Mouse (Mus musculus): ENCODE data around the gene Zfp523.

DNA sequence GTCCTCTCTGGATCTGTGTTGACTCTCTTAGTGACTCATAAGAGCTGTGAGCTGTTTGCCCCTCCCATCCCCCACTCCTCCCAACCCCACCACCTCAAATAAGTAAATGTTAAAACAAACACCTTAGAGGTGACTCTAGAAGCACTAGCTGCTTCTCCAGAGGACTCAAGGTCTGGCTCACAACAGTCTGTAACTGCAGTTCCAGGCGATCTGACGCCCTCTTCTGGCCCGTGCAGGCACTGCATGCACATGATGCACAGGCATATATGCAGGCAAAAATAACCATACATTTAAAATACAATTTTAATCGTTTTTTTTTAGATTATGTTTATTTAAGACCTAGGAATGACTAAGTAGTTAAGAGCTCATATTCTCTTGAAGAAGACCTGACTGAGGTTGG is 36.3 kb downstream of the Zfp523 start:
- TF ChIP-seq MXI1 (IDR thresholded peaks at IDR 0.05; ENCODE audit: low read depth, low read length) (no peak), POLR2A (IDR thresholded peaks at IDR 0.05; ENCODE audit: control insufficient read depth in 1 of 2, insufficient read depth in 1 of 2, low read depth in 1 of 2, low read length in 2 of 2, poor library complexity in 1 of 2) (no peak), EP300 (IDR thresholded peaks at IDR 0.05; ENCODE audit: low read depth in 1 of 2, low read length in 2 of 2) (no peak), ZNF384 (IDR thresholded peaks at IDR 0.05; ENCODE audit: low read depth, low read length) (0 out of 2 replicates have a peak, but pooled peaks have one; percentile 7), GATA1 (IDR thresholded peaks at IDR 0.05; ENCODE audit: low read depth, low read length) (no peak), CTCF (IDR thresholded peaks at IDR 0.05 in 2 of 3, conservative IDR thresholded peaks at IDR 0.05 in 1 of 3; ENCODE audit: control insufficient read depth in 1 of 3, insufficient read depth in 1 of 3, low read depth in 2 of 3, low read length in 3 of 3, poor library complexity in 1 of 3, severe bottlenecking in 1 of 3) (peak; percentile 68 to 76 (median 75)), USF2 (IDR thresholded peaks at IDR 0.05; ENCODE audit: borderline replicate concordance in 1 of 2, insufficient read depth in 1 of 2, low read depth in 1 of 2, low read length in 2 of 2) (no peak), TCF12 (IDR thresholded peaks at IDR 0.05; ENCODE audit: low read depth, low read length) (no peak)
